Comparison of ENCODE assay signal across 15 mouse cellular contexts in the genomic region with DNA sequence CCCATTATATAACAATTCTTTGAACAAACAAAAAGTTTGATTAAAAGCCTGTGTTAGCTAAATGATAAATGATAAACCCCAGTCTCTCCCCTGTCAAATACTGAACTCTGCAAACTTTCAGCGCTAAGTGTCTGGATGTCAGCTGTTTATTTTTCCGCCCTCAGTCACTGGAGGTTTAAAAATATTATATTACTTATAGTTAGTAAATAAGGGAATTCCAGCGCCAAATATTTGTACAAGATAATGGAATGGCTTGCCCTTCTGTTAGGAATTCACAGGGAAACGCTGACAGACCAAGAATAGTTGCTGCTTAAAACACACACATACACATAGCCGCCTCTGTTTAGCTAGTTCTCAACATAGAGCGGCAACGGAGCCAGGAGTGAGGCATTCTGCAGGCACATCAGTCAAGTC. TPM values are rescaled to one million over a fixed set of nuclear protein-coding genes. Genes with fewer than 3 reads are reported as not detected.
A peak's percentile ranks its signal among the peaks of the same experiment; 100 is the strongest.
DNase-seq lines count a peak whose midpoint lies in the region; ATAC-seq and TF ChIP-seq lines count a peak whose summit lies in the region.
"Had no signal": no experiment of that assay in that cellular context is flagged by ENCODE, and none has a peak within 500 bp of the region (broad histone marks: within the 10 kb centered on the region; RNA-seq: fewer than 3 reads in every experiment).

No protein-coding gene starts in this region.

- no peak for TF ChIP-seq POLR2A in liver, adult 2 months (IDR thresholded peaks at IDR 0.05; ENCODE audit: extremely low read depth, insufficient read depth, low read length)

- H3K4me2 ChIP-seq in heart, embryonic 15.5 days: peak overlapping the region; percentile 57
- no peak overlapping the region for H3K4me2 ChIP-seq in liver, embryonic 11.5 days
- H3K4me2 ChIP-seq in heart, postnatal 0 days (ENCODE audit: low read depth, low read length): peak overlapping the region; percentile 58
- peak overlapping the region; percentile 24 for H3K4me2 ChIP-seq in intestine, embryonic 16.5 days (ENCODE audit: low read depth, low read length)
- H3K4me2 ChIP-seq: embryonic facial prominence, embryonic 13.5 days; hindbrain, embryonic 12.5 days had no signal

- no peak for TF ChIP-seq CTCF in liver, adult 2 months (IDR thresholded peaks at IDR 0.05; ENCODE audit: low read depth, low read length)
- TF ChIP-seq CTCF in heart, postnatal 0 days (IDR thresholded peaks at IDR 0.05; ENCODE audit: low read depth): no peak

- no peaks in the 10 kb centered on the region for H3K9me3 ChIP-seq in heart, embryonic 15.5 days (replicated peaks)
- H3K9me3 ChIP-seq in liver, embryonic 11.5 days (ENCODE audit: control insufficient read depth, low read length): no peaks in the 10 kb centered on the region
- no peaks in the 10 kb centered on the region for H3K9me3 ChIP-seq in heart, postnatal 0 days (replicated peaks; ENCODE audit: control insufficient read depth, low read length)
- no peaks in the 10 kb centered on the region for H3K9me3 ChIP-seq in intestine, embryonic 16.5 days (ENCODE audit: control insufficient read depth, low read length)
- H3K9me3 ChIP-seq: embryonic facial prominence, embryonic 13.5 days; G1E; hindbrain, embryonic 12.5 days had no signal

- TF ChIP-seq EP300 in heart, postnatal 0 days (IDR thresholded peaks at IDR 0.05; ENCODE audit: low read depth): no peak

- no peaks in the 10 kb centered on the region for H3K27me3 ChIP-seq in heart, embryonic 15.5 days
- H3K27me3 ChIP-seq in liver, adult 2 months (ENCODE audit: control insufficient read depth, insufficient read depth, low read length): no peaks in the 10 kb centered on the region
- H3K27me3 ChIP-seq in liver, embryonic 11.5 days (replicated peaks; ENCODE audit: control insufficient read depth, insufficient read depth, low read length): no peaks in the 10 kb centered on the region
- no peaks in the 10 kb centered on the region for H3K27me3 ChIP-seq in heart, postnatal 0 days (ENCODE audit: control insufficient read depth, insufficient read depth, low read length)
- H3K27me3 ChIP-seq in intestine, embryonic 16.5 days (replicated peaks; ENCODE audit: control insufficient read depth, insufficient read depth, low read length): no peaks in the 10 kb centered on the region
- H3K27me3 ChIP-seq: embryonic facial prominence, embryonic 13.5 days; hindbrain, embryonic 12.5 days had no signal

- H3K4me1 ChIP-seq in heart, embryonic 15.5 days (replicated peaks): peaks cover 11% of the 10 kb centered on the region
- H3K4me1 ChIP-seq in liver, adult 2 months (ENCODE audit: control insufficient read depth, insufficient read depth, low read length): peaks cover 12% of the 10 kb centered on the region
- H3K4me1 ChIP-seq in liver, embryonic 11.5 days (replicated peaks; ENCODE audit: control insufficient read depth, insufficient read depth, low read length): 0 out of 2 replicates have a peak, but pooled peaks cover 3% of the 10 kb centered on the region
- H3K4me1 ChIP-seq in heart, postnatal 0 days (ENCODE audit: control insufficient read depth, insufficient read depth): peaks cover 5% of the 10 kb centered on the region; the same call in 1 of the 2 replicates
- peaks cover 17% of the 10 kb centered on the region for H3K4me1 ChIP-seq in intestine, embryonic 16.5 days (ENCODE audit: control insufficient read depth, insufficient read depth, low read length)
- H3K4me1 ChIP-seq: hindbrain, embryonic 12.5 days had no signal

- ATAC-seq in heart, embryonic 15.5 days (replicated peaks; ENCODE audit: insufficient number of reproducible peaks, insufficient read depth, low FRiP score, low read depth): 0 out of 2 replicates have a peak, but pooled peaks have one; percentile 47
- ATAC-seq in liver, embryonic 11.5 days (replicated peaks; ENCODE audit: low FRiP score): no peak
- ATAC-seq in heart, postnatal 0 days (ENCODE audit: insufficient read depth, low read depth): peak; percentile 63
- ATAC-seq in intestine, embryonic 16.5 days: peak; percentile 81

- peak overlapping the region; percentile 17 for H3K4me3 ChIP-seq in heart, embryonic 15.5 days
- H3K4me3 ChIP-seq in liver, adult 2 months (ENCODE audit: insufficient read depth, low read depth, low read length): no peak overlapping the region
- H3K4me3 ChIP-seq in liver, embryonic 11.5 days (ENCODE audit: low read depth, low read length): no peak overlapping the region
- H3K4me3 ChIP-seq in heart, postnatal 0 days (ENCODE audit: low read depth, low read length): peak overlapping the region; percentile 30
- 0 out of 2 replicates have a peak overlapping the region, but pooled peaks have one; percentile 1 for H3K4me3 ChIP-seq in intestine, embryonic 16.5 days (ENCODE audit: low read length)
- H3K4me3 ChIP-seq: embryonic facial prominence, embryonic 13.5 days; hindbrain, embryonic 12.5 days had no signal

- no peaks in the 10 kb centered on the region; the same call in 1 of the 2 replicates for H3K36me3 ChIP-seq in heart, embryonic 15.5 days
- peaks cover 17% of the 10 kb centered on the region for H3K36me3 ChIP-seq in liver, adult 2 months (ENCODE audit: control insufficient read depth, insufficient read depth, low read length)
- no peaks in the 10 kb centered on the region for H3K36me3 ChIP-seq in liver, embryonic 11.5 days (ENCODE audit: control insufficient read depth, insufficient read depth, low read length)
- peaks cover 4% of the 10 kb centered on the region; the same call in 1 of the 2 replicates for H3K36me3 ChIP-seq in heart, postnatal 0 days (replicated peaks; ENCODE audit: control insufficient read depth, insufficient read depth, low read length)
- H3K36me3 ChIP-seq in intestine, embryonic 16.5 days (ENCODE audit: control insufficient read depth, insufficient read depth, low read length): no peaks in the 10 kb centered on the region
- H3K36me3 ChIP-seq: embryonic facial prominence, embryonic 13.5 days; G1E had no signal

- H3K27ac ChIP-seq in heart, embryonic 15.5 days: peak overlapping the region; percentile 77
- H3K27ac ChIP-seq in liver, adult 2 months (replicated peaks; ENCODE audit: insufficient read depth, low read depth, low read length): peak overlapping the region; percentile 23
- no peak overlapping the region for H3K27ac ChIP-seq in liver, embryonic 11.5 days (ENCODE audit: low read depth, low read length)
- H3K27ac ChIP-seq in heart, postnatal 0 days (ENCODE audit: low read depth): peak overlapping the region; percentile 86
- peak overlapping the region; percentile 23 for H3K27ac ChIP-seq in intestine, embryonic 16.5 days (ENCODE audit: low read length)
- H3K27ac ChIP-seq: embryonic facial prominence, embryonic 13.5 days; hindbrain, embryonic 12.5 days; liver, embryonic 14.5 days had no signal

- peak overlapping the region; percentile 27; the same call in 1 of the 2 replicates for H3K9ac ChIP-seq in heart, embryonic 15.5 days
- H3K9ac ChIP-seq in liver, adult 2 months (ENCODE audit: low read depth, low read length): no peak overlapping the region
- H3K9ac ChIP-seq in liver, embryonic 11.5 days (ENCODE audit: low read depth, low read length): no peak overlapping the region
- peak overlapping the region; percentile 47; the same call in 1 of the 2 replicates for H3K9ac ChIP-seq in heart, postnatal 0 days (replicated peaks; ENCODE audit: low read depth, low read length)
- H3K9ac ChIP-seq in intestine, embryonic 16.5 days (ENCODE audit: low read depth, low read length): no peak overlapping the region
- H3K9ac ChIP-seq: embryonic facial prominence, embryonic 13.5 days; hindbrain, embryonic 12.5 days; liver, embryonic 14.5 days had no signal

- WGBS in heart, embryonic 15.5 days: 19% methylated on average over 7 of the region's 7 CpGs
- 13% methylated on average over 7 of the region's 7 CpGs for WGBS in liver, adult 2 months
- WGBS in liver, embryonic 11.5 days: 58% methylated on average over 7 of the region's 7 CpGs
- WGBS in heart, postnatal 0 days: 18% methylated on average over 7 of the region's 7 CpGs
- 29% methylated on average over 7 of the region's 7 CpGs for WGBS in intestine, embryonic 16.5 days

- no peak for DNase-seq in heart, adult 8-10 months (ENCODE audit: low spot score)
- peak; percentile 37 for DNase-seq in liver, adult 2 months (ENCODE audit: extremely low read depth, low read depth, low spot score)
- DNase-seq in liver, embryonic 11.5 days (ENCODE audit: low spot score): no peak
- DNase-seq in heart, postnatal 0 days (ENCODE audit: low spot score): no peak
- no peak for DNase-seq in right cerebral cortex, postnatal 36 days (ENCODE audit: low spot score in 2 of 2)
- DNase-seq: cerebellum, adult 11 months; gastrocnemius, postnatal 14 days; right cerebral cortex, postnatal 25 days had no signal

- peaks cover 5% of the 10 kb centered on the region; the same call in 1 of the 2 replicates for H3K79me2 ChIP-seq in liver, adult 2 months (ENCODE audit: control insufficient read depth, insufficient read depth, low read length)

RNA-seq across cellular contexts. Expression of gene Tspan12, which starts 29.6 kb away (rescaled TPM):
- 65.9 and 79.5 TPM in 2 replicates for polyA plus RNA-seq in heart, embryonic 15.5 days (2015; fragmentation: Nextera tagmentation; extraction: Ambion mirVana)
- total RNA-seq in heart, adult 8-10 months (2022): 10 to 100 TPM; 64.1 to 69.9 (median 68.6) TPM
- 145 and 165 TPM in 2 replicates for total RNA-seq in liver, adult 2 months (2014; rRNA removed)
- polyA plus RNA-seq in liver, adult 2 months (2012; rRNA removed): 37.1 and 44.2 TPM in 2 replicates
- polyA plus RNA-seq in liver, embryonic 11.5 days (2014; fragmentation: Nextera tagmentation; extraction: Ambion mirVana): 47.9 and 54.3 TPM in 2 replicates
- 32.3 and 37.4 TPM in 2 replicates for total RNA-seq in heart, postnatal 0 days (2014; rRNA removed; ENCODE audit: low replicate concordance)
- 83.6 and 95.1 TPM in 2 replicates for polyA plus RNA-seq in heart, postnatal 0 days (2015; fragmentation: Nextera tagmentation; extraction: Ambion mirVana)
- 63.8 TPM in 2 replicates for polyA plus RNA-seq in intestine, embryonic 16.5 days (2015; fragmentation: Nextera tagmentation; extraction: Ambion mirVana)
- total RNA-seq: megakaryocyte, adult 5-6 weeks had no signal

Comparison
In these comparisons a context has a peak if more than half of its experiments do, and no peak if none do; other contexts are left out.
1. H3K4me3 ChIP-seq: peak in heart, embryonic 15.5 days (single experiment), heart, postnatal 0 days (single experiment) and intestine, embryonic 16.5 days (single experiment); none in liver, adult 2 months (single experiment) and liver, embryonic 11.5 days (single experiment).
2. H3K9ac ChIP-seq: peak in heart, embryonic 15.5 days (single experiment) and heart, postnatal 0 days (single experiment); none in liver, adult 2 months (single experiment), liver, embryonic 11.5 days (single experiment) and intestine, embryonic 16.5 days (single experiment).